Mouse (Mus musculus): ENCODE data around the gene B3gat3.

DNA sequence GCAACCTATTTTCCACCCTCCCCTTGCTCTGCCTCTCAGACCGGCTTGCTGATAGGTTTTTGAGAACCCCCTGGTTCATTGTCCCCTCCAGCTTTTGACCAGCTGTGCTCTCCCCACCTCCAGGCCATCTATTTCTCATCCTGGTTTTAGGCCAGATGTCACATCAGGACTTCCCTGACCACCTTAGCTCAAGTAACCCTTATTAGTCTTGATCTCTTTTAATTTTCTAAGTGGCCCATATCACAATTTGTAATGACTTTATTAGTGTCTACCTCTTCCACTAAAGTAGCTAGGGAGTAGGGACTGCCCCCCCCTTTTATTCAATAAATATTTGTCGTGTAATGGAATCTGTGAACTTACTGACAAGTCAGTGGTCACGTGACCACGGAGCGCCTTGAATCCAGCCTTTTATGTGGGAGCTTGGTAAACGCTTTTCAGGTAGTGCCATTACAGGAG is 690 bp downstream of the B3gat3 start:
- TF ChIP-seq CTCF (IDR thresholded peaks at IDR 0.05; ENCODE audit: borderline replicate concordance, extremely low read depth, insufficient read depth, insufficient read length) (no peak), POLR2A (IDR thresholded peaks at IDR 0.05; ENCODE audit: borderline replicate concordance, extremely low read depth, insufficient read depth, insufficient read length, poor library complexity, severe bottlenecking) (no peak)

All from brain, embryonic 14.5 days (tissue).